Mouse (Mus musculus) layer of hippocampus, postnatal 14 days (tissue): ENCODE results near the gene Zfp866. TPM values are rescaled to one million over a fixed set of nuclear protein-coding genes. Genes with fewer than 3 reads are reported as not detected.

Experiments
- DNase-seq, 2 experiments: peaks; one replicate each; pipeline ENCODE4 v3.0.0; 2021 to 2022; ENCODE audit warnings: low spot score in 2 of 2, mixed read lengths in 1 of 2
- long read RNA-seq, 2 experiments: library from polyadenylated mRNA; stranded (forward); transcript quantifications; one replicate each; pipeline ENCODE4 v2.0.0; 2021
- total RNA-seq, 2 experiments: library from RNA; stranded (reverse); gene quantifications; 2 replicates each; pipeline ENCODE4 v1.2.3; 2021

Zfp866 gene
- 10 to 100 TPM; 29.8 to 30.4 TPM for total RNA-seq
- long read RNA-seq, experiment 1, transcript Zfp866-202 (4 exons, 3,245 nt): major isoform, 5 of 6 reads
- long read RNA-seq, experiment 1, partial matches to known transcripts: 0 of 6 reads
- long read RNA-seq, experiment 1, other reads (novel, unspliced or antisense): 1 of 6 reads
- long read RNA-seq, experiment 2, partial matches to known transcripts: 0 of 4 reads
- long read RNA-seq, experiment 2, other reads (novel, unspliced or antisense): 2 of 4 reads

DNA sequence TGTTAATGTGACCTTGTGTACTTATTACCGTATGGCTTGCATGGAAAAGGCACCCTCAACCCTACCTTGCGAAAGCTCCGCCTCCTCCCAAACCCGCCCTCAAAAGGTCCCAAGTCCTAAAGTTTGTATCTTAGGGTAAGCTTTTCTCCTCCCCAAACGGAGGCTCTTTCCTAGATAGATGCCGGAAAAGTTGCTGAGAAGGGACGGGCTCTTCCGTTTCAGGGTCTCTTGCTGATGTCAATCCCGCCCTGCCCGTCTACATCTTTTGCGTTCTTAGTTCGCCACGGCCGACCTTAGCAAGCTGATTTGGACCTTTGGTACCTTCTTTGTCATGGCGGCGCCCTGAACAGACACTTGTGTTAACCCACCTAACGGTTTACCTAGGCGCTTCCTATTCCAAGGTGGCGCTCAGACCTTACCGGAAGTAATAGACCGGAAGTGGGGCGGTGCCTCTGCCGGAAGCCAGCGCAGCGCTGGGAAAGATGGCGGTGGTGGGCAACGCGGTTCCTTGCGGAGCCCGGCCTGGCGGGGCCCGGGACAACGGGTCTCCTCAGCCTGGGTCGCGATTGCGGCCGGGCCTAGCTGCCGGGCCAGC is at the start of gene Zfp866, which contains the start of gene Atp13a1:
Gene Zfp866, minus strand, starts transcription at position 406 of the 595 bp plus-strand sequence.
Gene Atp13a1, plus strand, starts transcription at position 391 of the 595 bp plus-strand sequence.
- DNase-seq: peak; percentile 87 to 89

DNA sequence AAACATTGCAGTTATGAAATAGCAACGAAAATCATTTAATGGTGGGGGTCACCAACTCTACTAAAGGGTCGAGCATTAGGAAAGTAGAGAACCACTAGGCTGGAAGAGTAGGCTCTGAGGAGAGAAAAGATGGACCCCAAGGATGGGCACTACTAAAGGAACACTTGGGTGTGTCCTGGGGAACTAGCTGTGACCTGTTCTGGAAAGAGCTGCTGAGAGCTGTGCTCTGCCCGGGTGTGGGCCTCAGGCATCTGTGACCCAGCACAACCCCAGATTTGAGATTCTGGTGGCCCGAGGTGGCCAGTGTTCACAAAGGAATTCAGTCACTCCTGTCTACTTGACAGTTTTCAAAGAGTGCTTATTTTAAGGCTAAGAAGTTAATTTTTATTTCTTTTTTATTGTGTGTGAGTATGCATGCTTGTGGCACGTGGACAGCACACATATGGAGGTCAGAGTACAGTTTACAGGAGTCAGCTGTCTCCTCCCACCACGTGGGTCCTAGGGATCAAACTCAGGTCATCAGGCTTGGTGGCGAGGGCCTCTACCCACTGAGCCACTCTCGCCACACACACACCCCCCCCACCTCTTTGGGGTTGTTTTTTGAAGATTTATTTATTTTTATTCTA is 46.2 kb upstream of the Zfp866 start:
- no peak for DNase-seq

DNA sequence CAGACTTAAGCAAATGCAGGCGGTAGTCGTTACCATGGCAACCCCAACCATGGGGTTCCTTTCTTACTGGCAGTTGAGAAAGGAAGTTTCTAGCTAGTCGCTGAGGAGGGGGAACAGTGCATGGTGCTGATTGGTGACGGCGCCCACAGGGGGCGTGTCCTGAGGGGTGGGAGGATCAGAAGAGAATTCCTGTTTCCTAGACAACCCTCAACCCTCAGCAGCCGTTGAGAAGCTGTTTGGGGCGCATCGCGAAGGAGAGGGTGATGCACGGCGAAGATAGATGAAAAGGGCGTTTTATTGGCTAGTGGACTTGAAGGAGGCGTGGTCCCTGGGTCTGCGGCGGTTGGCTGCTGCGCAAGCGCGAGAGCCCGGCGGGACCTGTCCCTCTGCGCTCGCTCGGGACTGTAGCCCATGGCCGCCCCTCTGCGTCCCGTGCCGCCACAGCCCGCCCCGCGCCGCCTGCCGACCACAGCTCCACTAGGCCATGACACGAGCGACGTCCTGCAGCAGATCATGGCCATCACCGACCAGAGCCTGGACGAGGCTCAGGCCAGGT is 41.4 kb upstream of the Zfp866 start, which contains the start of gene Pbx4:
Gene Pbx4, plus strand, starts transcription at position 194 of the 556 bp plus-strand sequence.
- DNase-seq: peak; percentile 87 to 94

DNA sequence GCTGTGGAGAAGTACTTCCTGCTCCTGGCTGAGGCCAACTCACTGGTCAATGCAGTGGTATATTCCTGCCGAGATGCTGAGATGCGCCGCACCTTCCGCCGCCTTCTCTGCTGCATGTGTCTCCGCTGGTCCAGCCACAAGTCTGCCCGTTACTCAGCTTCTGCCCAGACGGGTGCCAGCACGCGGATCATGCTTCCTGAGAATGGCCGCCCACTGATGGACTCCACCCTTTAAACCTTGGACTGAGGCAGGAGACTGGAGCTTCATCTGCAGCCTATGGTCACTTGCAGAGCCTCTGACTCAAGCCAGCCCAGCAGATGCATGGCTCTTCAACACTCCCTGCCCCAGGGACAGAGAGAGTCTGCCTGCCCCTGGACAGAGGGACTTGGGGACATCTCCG is 35.4 kb upstream of the Zfp866 start:
- no peak for DNase-seq

DNA sequence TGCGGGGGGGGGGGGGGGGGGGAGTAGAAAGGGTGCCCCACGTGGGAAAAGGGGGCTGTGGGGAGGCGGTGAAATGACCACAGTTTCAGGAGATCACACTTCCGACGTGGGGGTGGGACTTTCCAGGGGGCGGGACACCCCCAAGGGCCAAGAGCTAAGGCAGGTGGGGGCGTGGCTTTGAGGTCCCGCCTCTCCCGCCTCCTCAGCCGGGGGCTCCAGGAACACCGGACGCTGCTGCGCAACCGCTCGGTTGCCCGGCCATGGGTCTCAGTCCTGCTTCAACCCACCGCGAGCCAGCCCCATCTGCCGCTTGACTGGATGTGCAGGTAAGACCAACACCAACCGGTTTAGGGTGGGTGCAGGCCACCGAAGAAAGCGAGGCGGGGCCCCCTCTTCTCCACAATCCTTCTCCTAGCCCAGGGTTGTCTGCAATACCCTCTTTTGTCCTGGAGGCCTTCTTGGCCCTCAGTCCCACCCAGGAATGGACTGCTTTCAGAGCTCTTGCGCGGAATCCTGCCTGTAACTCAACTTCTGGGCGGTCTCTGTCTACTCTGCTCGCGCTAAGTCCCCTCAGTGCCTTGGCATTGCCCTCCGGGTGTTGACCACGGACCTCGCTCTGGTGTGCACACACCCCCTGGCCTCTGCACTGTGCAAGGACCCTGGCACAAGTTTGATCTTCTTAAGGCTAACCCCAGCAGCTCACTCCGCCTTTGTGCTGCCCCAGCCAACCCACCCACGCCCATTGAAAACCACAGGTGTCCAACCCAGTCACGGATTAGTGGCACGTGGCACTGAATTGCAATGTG is 31.6 kb upstream of the Zfp866 start, which contains the start of gene Lpar2:
Gene Lpar2, plus strand, starts transcription at position 44 of the 806 bp plus-strand sequence.
- peak in 1 of 2 experiments; percentile 36 for DNase-seq

DNA sequence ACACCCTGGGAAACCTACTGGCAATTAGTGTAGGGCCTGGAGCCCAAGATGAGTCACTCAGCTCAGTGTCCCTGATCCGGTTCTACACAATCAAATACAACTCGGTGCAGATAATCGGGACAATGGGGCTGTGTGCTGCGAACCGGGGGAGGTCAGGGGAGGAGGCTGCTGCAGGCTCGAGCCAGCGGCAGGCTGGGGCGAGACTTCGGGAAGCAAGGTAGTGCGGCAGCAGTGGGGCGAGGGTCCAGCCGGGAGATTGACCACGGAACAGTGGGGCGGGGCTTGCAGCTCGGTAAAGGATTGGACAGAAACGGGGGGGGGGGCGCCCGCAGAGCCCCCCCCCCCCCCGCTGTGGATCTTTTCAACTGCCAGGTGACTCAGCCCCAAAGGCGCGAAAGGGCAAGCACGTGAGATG is 31.0 kb upstream of the Zfp866 start:
- no peak for DNase-seq

DNA sequence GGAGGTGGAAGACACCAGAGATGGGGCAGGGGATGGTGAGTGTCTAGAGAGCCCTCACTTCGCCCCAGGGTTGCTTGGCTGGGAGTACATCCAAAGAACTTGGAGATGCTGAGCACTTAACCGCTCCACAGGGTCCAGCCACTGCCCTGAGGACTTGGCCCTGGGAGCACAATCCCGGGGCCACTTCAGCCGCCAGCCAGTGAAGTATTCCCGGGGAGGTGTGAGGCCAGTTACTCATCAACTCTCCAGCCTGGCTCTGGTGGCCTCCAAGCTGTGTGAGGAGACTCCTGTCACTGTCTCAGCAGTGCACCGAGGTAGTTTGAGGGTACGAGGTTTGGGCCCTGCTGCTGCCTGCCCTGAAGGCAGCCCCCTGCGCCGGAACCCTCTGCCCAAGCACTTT is 29.5 kb upstream of the Zfp866 start:
- no peak for DNase-seq

DNA sequence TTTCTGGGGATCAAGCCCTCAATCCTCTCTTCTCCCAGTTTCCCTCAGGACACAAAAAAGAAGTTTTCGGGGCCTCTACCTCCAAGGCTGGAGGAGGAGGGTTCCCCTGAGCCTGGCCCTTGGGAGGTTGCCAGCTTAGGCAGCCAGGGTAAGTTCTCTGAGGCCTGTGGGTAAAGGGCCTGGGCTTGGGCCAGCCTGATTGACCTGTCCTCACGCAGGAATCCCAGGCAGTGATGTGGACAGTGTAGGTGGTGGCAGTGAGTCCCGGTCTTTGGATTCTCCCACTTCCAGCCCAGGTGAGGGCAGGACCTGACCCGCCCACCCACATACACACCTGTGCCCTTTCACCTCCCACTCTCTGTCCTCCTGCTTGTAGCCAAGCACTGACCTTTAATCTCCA is 24.4 kb upstream of the Zfp866 start:
- no peak for DNase-seq

DNA sequence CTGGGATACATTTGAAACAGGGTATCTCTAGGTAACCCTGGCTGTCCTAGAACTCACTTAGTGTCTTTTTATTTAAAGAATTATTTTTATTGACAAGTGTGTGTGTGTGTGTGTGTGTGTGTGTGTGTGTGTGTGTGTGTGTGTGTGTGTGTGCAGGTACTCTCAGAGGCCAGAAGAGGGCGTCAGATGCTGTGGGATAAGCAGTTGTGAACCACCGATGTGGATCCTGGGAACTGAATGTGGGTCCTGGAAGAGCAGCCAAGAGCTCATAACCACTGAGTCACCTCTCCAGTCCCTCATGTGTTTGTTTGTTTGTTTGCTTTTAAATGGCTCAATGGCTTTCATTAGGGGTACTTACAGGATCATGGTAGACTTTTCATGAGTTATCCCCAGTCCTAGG is 23.9 kb upstream of the Zfp866 start:
- DNase-seq: no peak

DNA sequence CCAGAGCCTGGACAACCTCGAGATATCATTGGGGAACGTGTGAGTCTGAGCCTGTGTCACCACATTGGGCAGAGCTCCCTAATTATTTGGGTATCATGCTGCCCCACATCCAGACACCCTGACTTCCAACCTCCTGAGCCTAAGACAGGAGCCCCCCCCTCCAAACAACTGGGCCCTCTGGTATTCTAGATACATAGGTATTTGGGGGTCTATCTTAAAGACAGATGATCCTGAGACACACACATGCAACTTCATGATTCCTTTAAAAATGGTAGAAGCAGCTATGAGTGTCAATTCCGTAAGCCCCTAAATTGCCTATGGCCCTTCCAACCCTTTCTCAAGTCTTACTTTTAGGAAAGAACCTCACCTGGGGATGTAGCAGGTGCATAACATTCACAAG is 18.8 kb upstream of the Zfp866 start:
- no peak for DNase-seq

DNA sequence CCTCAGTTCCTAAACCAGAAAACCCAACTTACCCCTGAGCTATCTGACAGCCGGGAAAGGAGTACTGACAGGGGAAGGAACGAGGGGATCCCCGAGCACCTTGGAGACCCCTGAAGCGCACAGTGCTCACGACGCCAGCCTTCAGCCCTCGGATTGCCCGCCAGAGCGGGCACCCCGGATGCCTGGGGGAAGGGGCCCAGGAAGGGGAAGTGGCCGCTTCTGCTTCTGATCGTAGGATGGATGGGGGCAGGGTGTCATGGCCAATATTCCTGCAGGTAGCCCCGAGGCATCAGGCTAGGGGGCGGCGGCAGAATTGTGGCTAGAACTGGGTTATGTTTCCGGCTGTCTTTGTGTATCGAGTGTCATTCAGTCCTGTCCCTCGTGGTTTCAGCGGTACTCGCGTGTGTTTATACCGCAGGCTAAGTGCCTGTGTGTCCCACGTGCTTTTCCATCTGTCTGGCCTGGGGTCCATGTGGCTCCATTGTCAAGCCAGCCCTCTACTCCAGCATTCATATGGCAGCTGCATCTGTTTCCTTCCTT is 18.0 kb upstream of the Zfp866 start:
- peak; percentile 40 to 60 for DNase-seq

DNA sequence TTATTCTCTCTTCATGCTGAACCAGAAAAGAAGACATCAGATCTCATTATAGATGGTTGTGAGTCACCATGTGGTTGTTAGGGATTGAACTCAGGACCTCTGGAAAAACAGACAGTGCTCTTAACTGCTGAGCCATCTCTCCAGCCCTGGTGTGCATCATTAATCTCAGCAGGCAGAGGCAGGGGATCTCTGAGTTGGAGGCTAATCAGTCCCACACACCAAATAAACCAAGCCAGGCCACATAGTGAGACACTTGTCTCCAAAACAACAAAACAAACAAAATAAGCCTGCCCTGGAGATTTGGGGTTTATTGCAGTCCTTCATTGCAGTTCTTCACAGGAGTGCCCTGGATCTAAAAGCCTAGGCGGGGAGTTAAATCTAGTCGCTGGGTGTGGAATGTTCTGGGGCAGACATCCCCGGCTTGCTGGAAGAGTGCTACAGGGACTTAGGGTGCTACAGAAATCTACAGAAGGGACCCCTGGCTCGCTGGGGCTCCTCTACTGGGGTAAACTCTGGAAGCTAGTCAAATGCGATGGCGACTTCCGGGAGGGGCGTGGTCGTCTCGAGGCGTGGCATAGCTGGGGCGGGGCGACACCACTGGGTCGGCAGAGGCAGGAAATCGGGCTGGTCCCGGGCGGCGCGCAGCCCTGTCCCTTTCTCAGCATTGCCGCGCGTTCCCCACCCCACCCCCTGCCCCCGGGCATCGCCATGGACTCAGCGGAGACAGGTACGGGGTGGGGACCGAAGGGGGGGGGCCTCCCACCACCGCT is 17.3 kb upstream of the Zfp866 start, which contains the start of gene Gmip:
Gene Gmip, plus strand, starts transcription at position 586 of the 770 bp plus-strand sequence.
- peak; percentile 39 to 55 for DNase-seq

DNA sequence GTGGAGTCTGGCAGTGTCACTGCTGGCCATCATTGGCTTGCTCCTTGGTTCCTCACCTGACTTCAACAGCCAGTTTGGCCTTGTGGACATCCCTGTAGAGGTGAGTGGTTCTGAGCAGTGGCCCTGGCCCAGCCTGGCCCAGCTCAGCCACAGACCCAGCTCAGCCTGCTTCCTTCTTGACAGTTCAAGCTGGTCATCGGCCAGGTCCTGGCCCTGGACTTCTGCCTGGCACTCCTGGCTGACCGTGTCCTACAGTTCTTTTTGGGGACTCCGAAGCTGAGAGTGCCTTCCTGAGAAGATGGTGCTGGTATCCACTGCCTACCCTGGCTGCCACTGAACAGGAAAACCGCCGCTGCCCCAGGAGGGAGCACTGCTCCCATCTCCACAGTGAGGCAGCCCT is 16.3 kb upstream of the Zfp866 start:
- DNase-seq: no peak

DNA sequence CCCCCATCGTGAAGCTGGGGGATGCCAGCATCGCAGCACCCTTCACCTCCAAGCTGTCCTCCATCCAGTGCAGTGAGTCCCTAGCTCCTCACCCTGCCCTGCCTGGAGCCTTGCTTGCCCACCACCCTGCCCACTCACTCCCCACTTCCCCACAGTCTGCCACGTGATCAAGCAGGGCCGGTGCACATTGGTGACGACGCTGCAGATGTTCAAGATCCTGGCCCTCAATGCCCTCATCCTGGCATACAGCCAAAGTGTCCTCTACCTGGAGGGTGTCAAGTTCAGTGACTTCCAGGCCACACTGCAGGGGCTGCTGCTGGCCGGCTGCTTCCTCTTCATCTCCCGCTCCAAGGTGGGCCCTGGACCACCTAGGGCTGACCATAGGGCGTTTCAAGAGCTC is 14.5 kb upstream of the Zfp866 start:
- no peak for DNase-seq

DNA sequence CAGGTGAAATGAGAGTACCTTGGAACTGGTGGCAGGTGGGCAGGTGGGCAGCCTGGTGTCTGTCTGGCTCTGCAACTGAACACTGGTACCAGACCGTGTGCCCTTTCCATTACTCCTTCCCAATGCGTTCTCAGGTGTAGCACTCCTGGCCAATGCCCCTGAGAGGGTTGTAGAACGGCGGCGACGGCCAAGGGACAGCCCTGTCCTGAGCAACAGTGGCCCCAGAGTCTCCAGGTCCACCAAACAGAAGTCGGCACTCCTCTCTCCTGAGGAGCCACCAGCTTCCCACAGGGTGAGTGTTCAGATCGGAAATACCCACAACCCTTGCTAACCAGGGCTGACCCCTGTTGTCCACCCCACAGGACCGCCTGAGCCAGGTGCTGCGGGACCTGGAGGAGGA is 14.1 kb upstream of the Zfp866 start:
- DNase-seq: no peak

DNA sequence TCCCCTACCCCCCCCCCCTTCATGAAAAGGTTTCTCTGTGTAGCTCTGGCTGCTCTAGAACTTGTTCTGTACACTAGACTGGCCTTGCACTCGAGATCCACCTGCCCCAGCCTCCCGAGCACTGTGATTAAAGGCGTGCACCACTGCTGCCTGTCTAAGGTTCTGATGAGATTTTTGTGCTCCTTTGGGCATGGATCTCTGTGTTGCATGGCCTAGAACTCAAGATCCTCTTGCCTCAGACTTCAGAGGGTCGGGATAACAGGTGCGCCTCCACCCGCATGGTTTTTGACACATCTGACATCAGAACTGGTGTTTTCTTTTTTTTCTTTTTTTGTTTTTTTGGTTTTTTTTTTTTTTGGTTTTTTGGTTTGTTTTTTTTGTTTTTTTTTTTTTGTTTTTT is 13.6 kb upstream of the Zfp866 start:
- DNase-seq: no peak

DNA sequence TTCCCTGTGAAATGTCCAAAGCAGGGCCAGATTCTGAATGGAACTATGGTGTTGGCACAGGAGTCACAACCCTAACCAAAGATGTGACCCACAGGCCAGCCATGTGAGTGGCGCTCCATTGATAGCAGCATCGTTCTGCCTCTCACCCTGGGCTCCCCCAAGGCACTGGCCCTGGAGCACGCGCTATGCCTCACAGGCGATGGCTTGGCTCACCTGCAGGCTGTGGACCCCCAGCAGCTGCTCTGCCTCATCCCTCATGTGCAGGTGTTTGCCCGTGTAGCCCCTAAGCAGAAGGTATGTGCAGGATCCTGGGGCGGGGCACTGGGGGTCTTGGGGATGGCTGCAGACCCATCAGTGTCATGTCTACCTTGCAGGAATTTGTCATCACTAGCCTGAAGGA is 12.4 kb upstream of the Zfp866 start:
- no peak for DNase-seq

DNA sequence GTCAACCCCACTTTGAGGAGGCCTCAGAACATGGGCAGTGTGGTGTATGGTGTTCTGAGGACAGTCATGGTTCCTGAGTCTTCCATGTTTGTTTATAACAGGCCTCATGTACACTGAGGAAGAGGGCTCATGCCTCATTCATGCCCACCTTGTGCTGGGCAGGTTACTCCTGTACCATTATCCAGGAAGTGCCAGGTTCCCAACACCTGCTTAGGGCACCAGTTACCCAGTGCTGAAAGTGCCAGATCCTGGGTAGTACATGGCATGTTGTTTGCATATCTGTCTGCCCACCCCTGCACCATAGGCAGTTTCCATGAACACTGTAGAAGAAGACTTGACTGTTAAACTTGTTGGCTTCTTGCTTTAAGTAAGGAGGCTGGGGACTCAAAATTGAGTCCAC is 11.2 kb upstream of the Zfp866 start:
- no peak for DNase-seq

DNA sequence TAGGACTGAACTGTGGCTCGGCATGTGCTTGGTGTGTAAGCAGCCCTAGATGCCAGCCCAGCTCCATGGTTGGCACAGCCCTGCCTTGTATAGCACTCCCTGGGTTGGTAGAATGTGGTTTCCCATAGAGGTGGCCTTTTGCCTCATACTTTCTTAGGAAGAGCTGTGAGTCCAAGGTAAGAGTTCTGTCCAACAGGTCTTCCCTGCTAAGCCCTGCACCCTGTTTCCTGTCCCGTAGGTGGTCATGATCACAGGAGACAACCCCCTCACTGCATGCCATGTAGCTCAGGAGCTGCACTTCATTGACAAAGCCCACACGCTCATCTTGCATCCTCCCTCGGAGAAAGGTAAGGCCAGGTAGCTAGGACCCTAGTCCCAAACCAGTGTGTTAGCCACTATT is 10.8 kb upstream of the Zfp866 start:
- no peak for DNase-seq

DNA sequence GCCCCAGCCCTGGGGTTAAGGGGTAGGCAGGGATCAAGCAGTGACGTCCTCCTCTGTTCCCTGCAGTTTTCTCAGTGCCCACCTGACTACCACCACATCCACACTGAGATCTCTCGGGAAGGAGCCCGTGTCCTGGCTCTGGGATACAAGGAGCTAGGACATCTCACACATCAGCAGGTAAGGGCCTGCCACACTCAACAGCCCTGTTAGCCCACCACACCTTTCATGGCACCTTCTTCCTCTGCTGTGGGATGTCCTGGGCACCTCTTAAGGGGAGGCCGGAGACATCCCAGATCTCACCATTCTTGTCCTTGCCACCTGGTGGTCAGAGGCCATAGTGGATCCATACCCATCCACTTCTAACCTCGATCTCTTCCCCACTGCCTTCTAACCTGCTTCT is 9.0 kb upstream of the Zfp866 start:
- no peak for DNase-seq
